Mouse (Mus musculus): ENCODE measurements around the gene Srrm4.

Gene Srrm4

GRCm38 (mm10) chr5:116407321-116407720 is 184.3 kb downstream of the Srrm4 start:
- DNase-seq (ENCODE audit: low read depth, low spot score) = no peak

- DNase-seq (ENCODE audit: low read depth, low spot score) = no peak
Measured at GRCm38 (mm10) chr5:116406507-116406906, 185.1 kb downstream of the Srrm4 start.

- DNase-seq (ENCODE audit: low read depth, low spot score) = no peak
Measured at GRCm38 (mm10) chr5:116405934-116406333, 185.7 kb downstream of the Srrm4 start.

- no peak for DNase-seq (ENCODE audit: low read depth, low spot score)
Measured at GRCm38 (mm10) chr5:116404063-116404462, 187.6 kb downstream of the Srrm4 start.

GRCm38 (mm10) chr5:116400801-116401200 is 190.8 kb downstream of the Srrm4 start:
- no peak for DNase-seq (ENCODE audit: low read depth, low spot score)

GRCm38 (mm10) chr5:116400042-116400730 is 191.4 kb downstream of the Srrm4 start:
- no peak for DNase-seq (ENCODE audit: low read depth, low spot score)

- no peak for DNase-seq (ENCODE audit: low read depth, low spot score)
Measured at GRCm38 (mm10) chr5:116396104-116396503, 195.5 kb downstream of the Srrm4 start.

- DNase-seq (ENCODE audit: low read depth, low spot score) = no peak
Measured at GRCm38 (mm10) chr5:116392603-116393002, 199.0 kb downstream of the Srrm4 start.

- DNase-seq (ENCODE audit: low read depth, low spot score) = no peak
Measured at GRCm38 (mm10) chr5:116389856-116390542, 201.6 kb downstream of the Srrm4 start.

- DNase-seq (ENCODE audit: low read depth, low spot score) = no peak
Measured at GRCm38 (mm10) chr5:116389321-116389720, 202.3 kb downstream of the Srrm4 start.
